Mouse (Mus musculus) kidney, adult 2 months (tissue): ENCODE measurements around the gene Gm3045. TPM values are rescaled to one million over a fixed set of nuclear protein-coding genes. Genes with fewer than 3 reads are reported as not detected.

Experiments
- DNase-seq: peaks from one replicate; pipeline ENCODE4 v3.0.0; 2021
- H3K27ac ChIP-seq: fragments of 200-500 bp; 2 replicates; pipeline ENCODE4 v1.5.1; 2012; ENCODE audit warnings: low read depth, low read length, control low read depth, inconsistent platforms; ENCODE audit not compliant: insufficient read depth
- H3K27me3 ChIP-seq: fragments of 200-500 bp; replicated peaks from 2 replicates; pipeline ENCODE4 v1.6.1; 2012; ENCODE audit warnings: mild to moderate bottlenecking, moderate library complexity, low read length, inconsistent platforms; ENCODE audit not compliant: control insufficient read depth, insufficient read depth
- H3K36me3 ChIP-seq: fragments of 200-500 bp; 2 replicates; pipeline ENCODE4 v1.6.1; 2012; ENCODE audit warnings: mild to moderate bottlenecking, moderate library complexity, low read length, inconsistent platforms; ENCODE audit not compliant: control insufficient read depth, insufficient read depth
- H3K4me1 ChIP-seq: fragments of 200-500 bp; 2 replicates; pipeline ENCODE4 v1.6.1; 2011; ENCODE audit warnings: low read length; ENCODE audit not compliant: control insufficient read depth, insufficient read depth
- H3K4me3 ChIP-seq: fragments of 200-500 bp; 2 replicates; pipeline ENCODE4 v1.5.1; 2011; ENCODE audit warnings: mild to moderate bottlenecking, low read depth, low read length, control low read depth; ENCODE audit not compliant: insufficient read depth
- CTCF ChIP-seq: fragments of 200-500 bp; conservative IDR thresholded peaks from 2 replicates; pipeline ENCODE4 v1.5.1; 2011; ENCODE audit warnings: low read depth, mild to moderate bottlenecking, control low read depth, low read length, moderate library complexity, mixed read lengths; ENCODE audit not compliant: insufficient read depth, insufficient read length
- POLR2A ChIP-seq: fragments of 200-500 bp; IDR thresholded peaks from one replicate; pipeline ENCODE4 v1.6.1; 2011; ENCODE audit warnings: low read depth, low read length, control low read depth
- WGBS: fragments of 180-500 bp; shearing (Covaris S2); methylation state at CpG from one replicate; pipeline ENCODE4 v1.1.7; 2018; 5-methylcytosine and 5-hydroxymethylcytosine counted together
- polyA plus RNA-seq: library from polyadenylated mRNA; depleted of rRNA; stranded (reverse); fragments of >200 nt; gene quantifications from 2 replicates; pipeline ENCODE4 v1.2.3, GENCODE M21; 2012; rRNA removed

Gene Gm3045
- polyA plus RNA-seq: not detected in 2 replicates

GRCm38 (mm10) chr13:56426365-56426764 is at the start of gene Gm3045:
TSS of gene Gm3045 (plus strand) at chr13:56426594.
- H3K36me3 ChIP-seq: no peaks in the 10 kb centered on the region
- H3K27ac ChIP-seq: no peak within 1 kb of the TSS
- 77% methylated on average over 4 of the region's 4 CpGs for WGBS
- H3K27me3 ChIP-seq: no peaks in the 10 kb centered on the region
- TF ChIP-seq CTCF: no peak
- no peak for TF ChIP-seq POLR2A
- no peak within 1 kb of the TSS for H3K4me3 ChIP-seq
- no peaks in the 10 kb centered on the region for H3K4me1 ChIP-seq
- DNase-seq: no peak

- H3K27me3 ChIP-seq: no peaks in the 10 kb centered on the region
- no peak overlapping the region for H3K27ac ChIP-seq
- WGBS: 18% methylated on average over 14 of the region's 14 CpGs
- TF ChIP-seq CTCF (no peak), POLR2A (no peak)
- peak; percentile 21 for DNase-seq
- no peaks in the 10 kb centered on the region for H3K4me1 ChIP-seq
- H3K4me3 ChIP-seq: no peak overlapping the region
- no peaks in the 10 kb centered on the region for H3K36me3 ChIP-seq
Observed at GRCm38 (mm10) chr13:56380855-56381685, 45.3 kb upstream of the Gm3045 start.

GRCm38 (mm10) chr13:56383406-56383805 is 43.0 kb upstream of the Gm3045 start:
- no peak for DNase-seq
- no peak for TF ChIP-seq CTCF
- no peak for TF ChIP-seq POLR2A
- no peaks in the 10 kb centered on the region for H3K27me3 ChIP-seq
- no peaks in the 10 kb centered on the region for H3K36me3 ChIP-seq
- H3K4me3 ChIP-seq: no peak overlapping the region
- no peaks in the 10 kb centered on the region for H3K4me1 ChIP-seq
- H3K27ac ChIP-seq: no peak overlapping the region
- WGBS: 82% methylated on average over 3 of the region's 3 CpGs

GRCm38 (mm10) chr13:56386411-56386810 is 40.0 kb upstream of the Gm3045 start:
- TF ChIP-seq CTCF: no peak
- TF ChIP-seq POLR2A: no peak
- Histone ChIP-seq H3K27me3 (no peaks in the 10 kb centered on the region), H3K4me1 (no peaks in the 10 kb centered on the region), H3K27ac (no peak overlapping the region), H3K36me3 (no peaks in the 10 kb centered on the region), H3K4me3 (no peak overlapping the region)
- DNase-seq: no peak
- WGBS: 53% methylated on average over 9 of the region's 9 CpGs

GRCm38 (mm10) chr13:56387374-56387773 is 39.0 kb upstream of the Gm3045 start:
- Histone ChIP-seq H3K4me1 (no peaks in the 10 kb centered on the region), H3K27me3 (no peaks in the 10 kb centered on the region), H3K4me3 (no peak overlapping the region), H3K36me3 (no peaks in the 10 kb centered on the region), H3K27ac (no peak overlapping the region)
- DNase-seq: no peak
- TF ChIP-seq POLR2A: no peak
- TF ChIP-seq CTCF: no peak
- 55% methylated on average over 5 of the region's 5 CpGs for WGBS

- no peaks in the 10 kb centered on the region for H3K27me3 ChIP-seq
- no peaks in the 10 kb centered on the region for H3K4me1 ChIP-seq
- no peak overlapping the region for H3K27ac ChIP-seq
- H3K36me3 ChIP-seq: no peaks in the 10 kb centered on the region
- H3K4me3 ChIP-seq: no peak overlapping the region
- no peak for DNase-seq
- TF ChIP-seq POLR2A: no peak
- no peak for TF ChIP-seq CTCF
- WGBS: 57% methylated on average over 1 of the region's 1 CpGs
Observed at GRCm38 (mm10) chr13:56388042-56388441, 38.4 kb upstream of the Gm3045 start.

- no peak overlapping the region for H3K27ac ChIP-seq
- peak; percentile 3 for DNase-seq
- H3K4me3 ChIP-seq: no peak overlapping the region
- H3K36me3 ChIP-seq: no peaks in the 10 kb centered on the region
- TF ChIP-seq POLR2A (no peak), CTCF (no peak)
- no peaks in the 10 kb centered on the region for H3K27me3 ChIP-seq
- 43% methylated on average over 5 of the region's 5 CpGs for WGBS
- no peaks in the 10 kb centered on the region for H3K4me1 ChIP-seq
Observed at GRCm38 (mm10) chr13:56397572-56397971, 28.8 kb upstream of the Gm3045 start.
